Mouse (Mus musculus): ENCODE data around the gene Foxred2. TPM values are rescaled to one million over a fixed set of nuclear protein-coding genes. Genes with fewer than 3 reads are reported as not detected.

Gene Foxred2
- polyA plus RNA-seq (2014; fragmentation: Nextera tagmentation; extraction: Ambion mirVana): 4.9 and 8.4 TPM in 2 replicates

DNA sequence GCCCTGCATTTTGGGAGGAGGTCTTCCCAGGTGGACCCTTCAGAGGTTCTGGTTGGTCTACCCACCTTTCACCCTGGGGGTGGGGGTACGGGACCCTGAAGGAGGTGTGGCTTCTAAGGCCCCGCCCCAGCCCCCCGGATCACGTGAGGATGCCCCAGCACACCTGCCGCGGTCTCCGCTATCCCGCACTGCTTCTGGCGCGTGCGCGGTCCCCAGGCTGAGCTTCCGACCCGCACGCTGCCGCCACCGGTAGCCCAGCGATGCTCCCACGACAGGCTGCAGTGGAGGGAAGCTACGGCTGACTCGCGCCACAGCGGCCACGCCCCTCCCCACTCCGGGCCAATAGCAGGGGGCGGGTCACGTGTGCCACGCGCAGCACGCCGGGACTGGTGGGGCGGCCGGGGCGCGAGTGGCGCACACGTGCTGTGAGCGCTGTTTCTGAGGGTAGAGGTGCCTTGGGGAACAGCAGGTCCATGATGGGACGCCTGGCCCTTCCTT is at the start of gene Foxred2:
TSS of gene Foxred2 (minus strand) at position 319 of the 498 bp plus-strand sequence.
- ATAC-seq (replicated peaks; ENCODE audit: insufficient number of reproducible peaks, low FRiP score, low TSS enrichment, low read depth): peak; percentile 88
- peak; percentile 90 for DNase-seq (ENCODE audit: low spot score)
- Histone ChIP-seq H3K36me3 (replicated peaks; ENCODE audit: control insufficient read depth, insufficient read depth, low read depth, low read length) (peaks cover 4% of the 10 kb centered on the region; the same call in 1 of the 2 replicates), H3K4me3 (ENCODE audit: low read depth, low read length) (peak within 1 kb of the TSS; percentile 53), H3K9ac (replicated peaks; ENCODE audit: low read length) (peak within 1 kb of the TSS; percentile 46), H3K27me3 (ENCODE audit: control insufficient read depth, insufficient read depth, low read length) (peaks cover 9% of the 10 kb centered on the region; the same call in 1 of the 2 replicates), H3K27ac (replicated peaks; ENCODE audit: low read depth, low read length) (no peak within 1 kb of the TSS), H3K4me2 (ENCODE audit: low read depth, low read length) (peak within 1 kb of the TSS; percentile 75), H3K4me1 (ENCODE audit: control insufficient read depth, insufficient read depth, low read length) (no peaks in the 10 kb centered on the region), H3K9me3 (replicated peaks; ENCODE audit: control insufficient read depth, low read length) (no peaks in the 10 kb centered on the region)
- 0% methylated on average over 39 of the region's 39 CpGs for WGBS

DNA sequence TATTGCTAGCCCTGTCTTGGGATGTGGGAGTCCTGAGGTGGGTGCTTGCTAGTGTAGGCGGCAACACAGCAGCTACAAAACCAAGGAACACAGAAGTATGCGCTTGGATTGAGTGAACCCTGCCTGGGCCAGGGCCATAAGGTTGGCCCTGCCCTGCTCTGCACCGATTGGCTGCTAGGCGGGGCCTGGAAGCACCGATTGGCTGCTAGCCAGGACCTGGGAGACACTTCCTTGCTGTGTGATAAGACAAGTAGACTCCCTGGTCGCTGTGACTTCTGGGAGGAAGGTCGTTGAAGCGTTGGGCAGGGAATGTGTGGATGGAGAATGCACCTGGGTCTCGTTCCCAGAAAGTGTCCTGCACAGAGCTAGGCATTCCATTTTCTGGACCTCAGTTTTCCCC is 47.4 kb upstream of the Foxred2 start:
- no peak overlapping the region for H3K9ac ChIP-seq (replicated peaks; ENCODE audit: low read length)
- H3K36me3 ChIP-seq (replicated peaks; ENCODE audit: control insufficient read depth, insufficient read depth, low read depth, low read length): no peaks in the 10 kb centered on the region
- H3K4me1 ChIP-seq (ENCODE audit: control insufficient read depth, insufficient read depth, low read length): no peaks in the 10 kb centered on the region
- no peak overlapping the region for H3K27ac ChIP-seq (replicated peaks; ENCODE audit: low read depth, low read length)
- no peak for ATAC-seq (replicated peaks; ENCODE audit: insufficient number of reproducible peaks, low FRiP score, low TSS enrichment, low read depth)
- no peak overlapping the region for H3K4me3 ChIP-seq (ENCODE audit: low read depth, low read length)
- WGBS: 54% methylated on average over 9 of the region's 9 CpGs
- no peak for DNase-seq (ENCODE audit: low spot score)
- H3K4me2 ChIP-seq (ENCODE audit: low read depth, low read length): no peak overlapping the region
- H3K9me3 ChIP-seq (replicated peaks; ENCODE audit: control insufficient read depth, low read length): no peaks in the 10 kb centered on the region
- H3K27me3 ChIP-seq (ENCODE audit: control insufficient read depth, insufficient read depth, low read length): no peaks in the 10 kb centered on the region

DNA sequence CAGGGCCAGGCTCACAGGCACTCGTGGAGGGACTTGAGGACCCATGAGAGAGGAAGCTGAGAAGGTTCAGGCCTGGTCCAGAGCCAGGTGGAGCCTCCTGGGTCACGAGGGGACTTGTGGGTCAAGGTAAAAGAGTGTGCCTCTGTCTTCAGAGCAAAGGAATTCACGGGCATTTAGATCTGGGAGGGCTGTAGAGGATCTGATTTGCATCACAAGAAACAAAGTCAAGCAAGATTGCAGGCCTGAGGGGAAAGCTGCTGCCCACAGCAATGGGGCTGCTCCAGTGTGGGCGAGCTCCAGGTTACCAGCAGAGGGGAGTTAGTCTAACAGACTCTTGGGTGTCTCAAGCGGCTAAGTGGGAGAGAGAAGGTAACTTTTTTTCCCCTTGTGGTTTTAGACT is 44.9 kb upstream of the Foxred2 start:
- Histone ChIP-seq H3K36me3 (replicated peaks; ENCODE audit: control insufficient read depth, insufficient read depth, low read depth, low read length) (no peaks in the 10 kb centered on the region), H3K4me1 (ENCODE audit: control insufficient read depth, insufficient read depth, low read length) (no peaks in the 10 kb centered on the region), H3K9ac (replicated peaks; ENCODE audit: low read length) (no peak overlapping the region), H3K27me3 (ENCODE audit: control insufficient read depth, insufficient read depth, low read length) (no peaks in the 10 kb centered on the region), H3K4me3 (ENCODE audit: low read depth, low read length) (no peak overlapping the region), H3K27ac (replicated peaks; ENCODE audit: low read depth, low read length) (no peak overlapping the region), H3K9me3 (replicated peaks; ENCODE audit: control insufficient read depth, low read length) (no peaks in the 10 kb centered on the region), H3K4me2 (ENCODE audit: low read depth, low read length) (no peak overlapping the region)
- DNase-seq (ENCODE audit: low spot score) (no peak), ATAC-seq (replicated peaks; ENCODE audit: insufficient number of reproducible peaks, low FRiP score, low TSS enrichment, low read depth) (no peak)
- WGBS: 21% methylated on average over 5 of the region's 5 CpGs

DNA sequence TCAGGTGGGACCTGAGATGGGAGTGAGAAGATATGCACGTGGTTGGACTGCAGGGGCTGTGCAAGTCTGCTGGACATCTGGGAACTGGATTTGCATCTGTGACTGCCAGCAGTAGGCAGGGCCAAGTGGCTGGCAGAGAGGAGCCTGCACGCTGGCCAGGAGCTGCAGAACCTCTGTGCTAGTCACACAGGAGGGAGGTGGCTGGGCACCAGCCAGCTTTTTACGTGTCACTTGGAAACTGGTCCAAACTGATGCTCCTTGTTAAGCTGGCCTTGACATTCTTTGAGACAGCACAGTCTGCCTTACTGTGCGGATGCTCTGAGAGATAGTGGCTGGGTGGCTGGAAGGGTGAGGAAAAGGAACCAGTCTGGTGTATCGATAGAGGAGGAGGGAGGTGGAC is 32.0 kb upstream of the Foxred2 start:
- ATAC-seq (replicated peaks; ENCODE audit: insufficient number of reproducible peaks, low FRiP score, low TSS enrichment, low read depth): no peak
- H3K4me3 ChIP-seq (ENCODE audit: low read depth, low read length): no peak overlapping the region
- H3K27me3 ChIP-seq (ENCODE audit: control insufficient read depth, insufficient read depth, low read length): no peaks in the 10 kb centered on the region
- no peak for DNase-seq (ENCODE audit: low spot score)
- H3K4me1 ChIP-seq (ENCODE audit: control insufficient read depth, insufficient read depth, low read length): no peaks in the 10 kb centered on the region
- H3K9me3 ChIP-seq (replicated peaks; ENCODE audit: control insufficient read depth, low read length): no peaks in the 10 kb centered on the region
- H3K36me3 ChIP-seq (replicated peaks; ENCODE audit: control insufficient read depth, insufficient read depth, low read depth, low read length): no peaks in the 10 kb centered on the region
- H3K4me2 ChIP-seq (ENCODE audit: low read depth, low read length): no peak overlapping the region
- H3K27ac ChIP-seq (replicated peaks; ENCODE audit: low read depth, low read length): no peak overlapping the region
- 71% methylated on average over 5 of the region's 5 CpGs for WGBS
- no peak overlapping the region for H3K9ac ChIP-seq (replicated peaks; ENCODE audit: low read length)

DNA sequence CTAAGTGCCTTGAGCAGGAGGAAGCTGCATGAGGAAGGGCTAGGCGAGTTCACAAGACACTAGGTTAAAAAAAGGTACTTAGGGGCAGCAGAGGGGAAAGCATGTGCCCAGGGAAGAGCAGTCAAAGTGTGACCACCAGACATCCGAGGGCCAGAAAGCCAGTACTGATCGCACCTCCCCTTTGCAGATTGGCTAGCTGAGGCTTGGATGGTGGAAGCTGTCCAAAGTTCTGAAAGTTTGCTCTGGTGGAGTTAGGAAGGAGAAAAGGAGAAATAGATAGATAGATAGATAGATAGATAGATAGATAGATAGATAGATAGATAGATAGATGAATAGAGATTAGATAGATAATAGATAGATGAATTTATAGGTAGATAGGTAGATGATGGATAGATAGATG is 26.9 kb upstream of the Foxred2 start:
- ATAC-seq (replicated peaks; ENCODE audit: insufficient number of reproducible peaks, low FRiP score, low TSS enrichment, low read depth): no peak
- no peak overlapping the region for H3K9ac ChIP-seq (replicated peaks; ENCODE audit: low read length)
- H3K9me3 ChIP-seq (replicated peaks; ENCODE audit: control insufficient read depth, low read length): no peaks in the 10 kb centered on the region
- DNase-seq (ENCODE audit: low spot score): no peak
- no peaks in the 10 kb centered on the region for H3K4me1 ChIP-seq (ENCODE audit: control insufficient read depth, insufficient read depth, low read length)
- H3K27me3 ChIP-seq (ENCODE audit: control insufficient read depth, insufficient read depth, low read length): no peaks in the 10 kb centered on the region
- H3K27ac ChIP-seq (replicated peaks; ENCODE audit: low read depth, low read length): no peak overlapping the region
- no peak overlapping the region for H3K4me3 ChIP-seq (ENCODE audit: low read depth, low read length)
- no peak overlapping the region for H3K4me2 ChIP-seq (ENCODE audit: low read depth, low read length)
- WGBS: 44% methylated on average over 3 of the region's 3 CpGs
- no peaks in the 10 kb centered on the region for H3K36me3 ChIP-seq (replicated peaks; ENCODE audit: control insufficient read depth, insufficient read depth, low read depth, low read length)

DNA sequence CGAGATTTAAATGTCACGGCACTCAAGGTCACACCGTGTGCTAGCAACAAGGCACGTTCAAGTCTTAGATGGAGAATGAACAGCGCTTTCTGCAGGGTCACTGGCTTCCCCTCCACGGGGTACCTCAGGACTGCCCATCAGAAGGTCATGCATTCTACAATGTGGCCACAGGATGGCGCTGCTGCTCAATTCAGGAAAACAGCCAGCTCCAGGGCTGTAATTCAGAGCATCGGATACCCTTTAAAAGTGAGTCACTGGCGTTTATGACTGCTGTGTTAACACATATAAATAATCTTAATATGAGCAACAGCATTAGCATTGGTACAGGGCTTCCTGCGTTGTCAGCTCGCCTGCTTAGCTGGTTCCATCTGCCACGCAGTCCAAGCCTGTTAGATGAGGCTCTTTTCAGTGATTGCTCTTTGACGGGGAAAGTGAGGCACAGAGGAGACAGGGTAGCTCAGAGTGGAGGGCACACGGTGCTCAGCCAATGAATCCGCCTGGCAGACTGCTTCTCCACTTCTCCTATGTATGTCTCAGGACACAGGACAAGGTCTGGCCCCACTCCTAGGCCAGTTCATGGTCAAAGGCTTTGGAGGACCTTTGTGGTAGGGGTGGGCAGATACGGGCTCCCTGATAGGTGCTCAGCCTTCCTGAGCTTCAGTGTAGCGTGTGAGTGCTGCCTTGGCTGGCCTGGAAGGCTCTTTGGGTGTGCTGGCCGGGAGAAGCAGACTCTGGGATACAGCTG is 25.8 kb upstream of the Foxred2 start:
- Histone ChIP-seq H3K4me2 (ENCODE audit: low read depth, low read length) (no peak overlapping the region), H3K4me3 (ENCODE audit: low read depth, low read length) (no peak overlapping the region), H3K9ac (replicated peaks; ENCODE audit: low read length) (no peak overlapping the region), H3K27me3 (ENCODE audit: control insufficient read depth, insufficient read depth, low read length) (no peaks in the 10 kb centered on the region), H3K9me3 (replicated peaks; ENCODE audit: control insufficient read depth, low read length) (no peaks in the 10 kb centered on the region), H3K4me1 (ENCODE audit: control insufficient read depth, insufficient read depth, low read length) (no peaks in the 10 kb centered on the region), H3K27ac (replicated peaks; ENCODE audit: low read depth, low read length) (no peak overlapping the region), H3K36me3 (replicated peaks; ENCODE audit: control insufficient read depth, insufficient read depth, low read depth, low read length) (no peaks in the 10 kb centered on the region)
- DNase-seq (ENCODE audit: low spot score): peak; percentile 66
- WGBS: 28% methylated on average over 18 of the region's 18 CpGs
- no peak for ATAC-seq (replicated peaks; ENCODE audit: insufficient number of reproducible peaks, low FRiP score, low TSS enrichment, low read depth)

DNA sequence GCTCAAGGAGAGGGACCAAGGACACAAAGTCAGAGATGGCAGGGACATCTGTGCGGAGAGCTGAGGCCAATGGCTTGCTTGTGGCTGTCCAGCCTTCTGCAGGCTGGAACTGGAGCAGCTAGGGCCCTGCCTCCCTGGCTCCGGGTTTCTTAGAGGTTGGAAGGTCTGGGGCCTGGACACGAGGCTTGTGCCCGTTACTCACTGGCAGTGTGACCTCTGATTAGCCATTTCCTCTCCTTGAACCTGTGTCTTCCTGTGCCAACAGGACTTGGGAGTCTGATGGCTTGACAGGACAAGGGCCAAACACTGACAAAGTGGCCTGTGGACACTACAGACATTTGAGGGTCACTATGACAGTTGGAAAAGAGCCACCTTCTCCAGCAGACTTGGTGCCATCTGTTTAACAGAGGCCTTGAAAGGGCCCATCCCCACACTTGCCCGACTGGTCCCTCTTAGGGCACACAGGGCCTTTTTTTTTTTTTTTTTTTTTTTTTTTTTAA is 24.7 kb upstream of the Foxred2 start:
- H3K4me3 ChIP-seq (ENCODE audit: low read depth, low read length): no peak overlapping the region
- no peak for ATAC-seq (replicated peaks; ENCODE audit: insufficient number of reproducible peaks, low FRiP score, low TSS enrichment, low read depth)
- no peaks in the 10 kb centered on the region for H3K36me3 ChIP-seq (replicated peaks; ENCODE audit: control insufficient read depth, insufficient read depth, low read depth, low read length)
- no peak for DNase-seq (ENCODE audit: low spot score)
- H3K4me1 ChIP-seq (ENCODE audit: control insufficient read depth, insufficient read depth, low read length): no peaks in the 10 kb centered on the region
- 66% methylated on average over 5 of the region's 5 CpGs for WGBS
- H3K9me3 ChIP-seq (replicated peaks; ENCODE audit: control insufficient read depth, low read length): no peaks in the 10 kb centered on the region
- H3K4me2 ChIP-seq (ENCODE audit: low read depth, low read length): no peak overlapping the region
- H3K27me3 ChIP-seq (ENCODE audit: control insufficient read depth, insufficient read depth, low read length): no peaks in the 10 kb centered on the region
- H3K27ac ChIP-seq (replicated peaks; ENCODE audit: low read depth, low read length): no peak overlapping the region
- no peak overlapping the region for H3K9ac ChIP-seq (replicated peaks; ENCODE audit: low read length)

DNA sequence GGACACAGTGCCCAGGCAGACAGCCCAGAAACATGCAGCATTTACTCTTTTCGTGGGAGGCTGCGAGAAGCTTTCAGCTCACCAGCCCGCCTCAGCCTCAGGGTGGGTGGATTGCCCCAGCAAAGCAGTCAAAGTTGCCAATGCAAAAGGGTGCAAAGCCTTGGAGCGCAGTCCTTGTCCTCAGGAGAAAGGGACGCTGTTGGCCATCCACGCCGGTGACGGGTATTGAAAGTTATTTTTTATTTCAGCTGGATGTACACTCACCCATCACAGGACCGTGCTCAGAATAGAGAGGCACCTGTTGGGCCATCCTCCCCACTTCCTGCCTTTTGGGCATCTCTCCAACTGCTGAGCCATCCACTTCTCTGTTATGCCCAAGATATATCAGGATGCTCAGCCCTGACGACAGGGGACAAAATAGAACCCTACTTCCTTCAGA is 22.9 kb upstream of the Foxred2 start:
- Histone ChIP-seq H3K4me3 (ENCODE audit: low read depth, low read length) (no peak overlapping the region), H3K9me3 (replicated peaks; ENCODE audit: control insufficient read depth, low read length) (no peaks in the 10 kb centered on the region), H3K4me1 (ENCODE audit: control insufficient read depth, insufficient read depth, low read length) (no peaks in the 10 kb centered on the region), H3K27ac (replicated peaks; ENCODE audit: low read depth, low read length) (no peak overlapping the region), H3K36me3 (replicated peaks; ENCODE audit: control insufficient read depth, insufficient read depth, low read depth, low read length) (no peaks in the 10 kb centered on the region), H3K4me2 (ENCODE audit: low read depth, low read length) (no peak overlapping the region), H3K27me3 (ENCODE audit: control insufficient read depth, insufficient read depth, low read length) (no peaks in the 10 kb centered on the region), H3K9ac (replicated peaks; ENCODE audit: low read length) (no peak overlapping the region)
- no peak for ATAC-seq (replicated peaks; ENCODE audit: insufficient number of reproducible peaks, low FRiP score, low TSS enrichment, low read depth)
- WGBS: 82% methylated on average over 10 of the region's 10 CpGs
- no peak for DNase-seq (ENCODE audit: low spot score)

Measured in embryonic facial prominence, embryonic 11.5 days (tissue).